Mouse (Mus musculus) testis, adult 2 months (tissue): ENCODE results near the gene Smarcc2.

ENCODE experiments used
- CTCF ChIP-seq: fragments of 200-500 bp; IDR thresholded peaks from 2 replicates; pipeline ENCODE4 v1.5.1; 2012; ENCODE audit warnings: low read depth, mild to moderate bottlenecking, inconsistent platforms, low read length, moderate library complexity; ENCODE audit not compliant: control insufficient read depth, insufficient read depth, insufficient replicate concordance
- POLR2A ChIP-seq: fragments of 200-500 bp; IDR thresholded peaks from 2 replicates; pipeline ENCODE4 v1.6.1; 2012; ENCODE audit warnings: low read depth, mild to moderate bottlenecking, inconsistent platforms, low read length, moderate library complexity; ENCODE audit not compliant: control insufficient read depth

DNA sequence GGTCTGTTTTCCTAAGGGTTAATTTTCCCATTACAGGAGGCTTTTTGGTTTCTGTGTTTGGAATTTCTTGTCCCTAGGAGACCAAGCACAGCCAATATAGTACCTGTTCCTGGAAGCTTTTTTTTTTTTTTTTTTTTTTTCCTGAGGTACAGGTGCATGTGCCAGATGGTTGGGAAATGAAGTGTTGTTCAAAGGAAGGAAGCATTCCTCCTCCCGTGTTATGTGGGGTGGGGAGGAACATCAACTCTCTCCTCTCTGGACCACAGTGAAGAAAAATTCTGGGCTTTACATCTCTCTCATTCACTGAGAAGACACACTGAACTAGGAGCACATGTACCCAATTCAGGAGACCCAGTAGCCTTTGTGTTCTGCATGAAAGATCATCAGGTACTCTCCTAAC lies 46.0 kb upstream of the Smarcc2 start:
- TF ChIP-seq POLR2A (no peak), CTCF (no peak)
